Mouse (Mus musculus): ENCODE results near the gene Olfr1368.

Olfr1368 gene

GRCm38 (mm10) chr13:21145767-21146166 is at the start of gene Olfr1368:
Gene Olfr1368, minus strand, starts transcription at chr13:21145867.
- no peak for DNase-seq (ENCODE audit: extremely low read depth, low read depth)

GRCm38 (mm10) chr13:21185521-21185920 is 39.9 kb upstream of the Olfr1368 start:
- DNase-seq (ENCODE audit: extremely low read depth, low read depth) = no peak

GRCm38 (mm10) chr13:21183661-21184060 is 38.0 kb upstream of the Olfr1368 start:
- DNase-seq (ENCODE audit: extremely low read depth, low read depth) = no peak

- DNase-seq (ENCODE audit: extremely low read depth, low read depth) = no peak
Observed at GRCm38 (mm10) chr13:21183066-21183465, 37.4 kb upstream of the Olfr1368 start.

GRCm38 (mm10) chr13:21181996-21182395 is 36.3 kb upstream of the Olfr1368 start:
- no peak for DNase-seq (ENCODE audit: extremely low read depth, low read depth)

GRCm38 (mm10) chr13:21180551-21181530 is 35.2 kb upstream of the Olfr1368 start:
- no peak for DNase-seq (ENCODE audit: extremely low read depth, low read depth)

- DNase-seq (ENCODE audit: extremely low read depth, low read depth) = peak; percentile 87
Observed at GRCm38 (mm10) chr13:21179724-21180550, 34.3 kb upstream of the Olfr1368 start.

GRCm38 (mm10) chr13:21179367-21179723 is 33.7 kb upstream of the Olfr1368 start, which contains the start of gene Trim27:
Gene Trim27, plus strand, starts transcription at chr13:21179445.
- no peak for DNase-seq (ENCODE audit: extremely low read depth, low read depth)

GRCm38 (mm10) chr13:21178364-21178763 is 32.7 kb upstream of the Olfr1368 start:
- DNase-seq (ENCODE audit: extremely low read depth, low read depth) = no peak

- DNase-seq (ENCODE audit: extremely low read depth, low read depth) = no peak
Observed at GRCm38 (mm10) chr13:21177657-21178056, 32.0 kb upstream of the Olfr1368 start.

GRCm38 (mm10) chr13:21176733-21177132 is 31.1 kb upstream of the Olfr1368 start:
- no peak for DNase-seq (ENCODE audit: extremely low read depth, low read depth)

- peak; percentile 68 for DNase-seq (ENCODE audit: extremely low read depth, low read depth)
Observed at GRCm38 (mm10) chr13:21173072-21173471, 27.4 kb upstream of the Olfr1368 start.

GRCm38 (mm10) chr13:21172241-21173027 is 26.8 kb upstream of the Olfr1368 start:
- peak; percentile 89 for DNase-seq (ENCODE audit: extremely low read depth, low read depth)

- DNase-seq (ENCODE audit: extremely low read depth, low read depth) = peak; percentile 71
Observed at GRCm38 (mm10) chr13:21171600-21172150, 26.0 kb upstream of the Olfr1368 start.

GRCm38 (mm10) chr13:21171156-21171530 is 25.5 kb upstream of the Olfr1368 start:
- DNase-seq (ENCODE audit: extremely low read depth, low read depth) = no peak

GRCm38 (mm10) chr13:21170431-21171155 is 24.9 kb upstream of the Olfr1368 start:
- DNase-seq (ENCODE audit: extremely low read depth, low read depth) = no peak

- peak; percentile 86 for DNase-seq (ENCODE audit: extremely low read depth, low read depth)
Observed at GRCm38 (mm10) chr13:21169657-21170430, 24.2 kb upstream of the Olfr1368 start.

GRCm38 (mm10) chr13:21169121-21169656 is 23.5 kb upstream of the Olfr1368 start:
- no peak for DNase-seq (ENCODE audit: extremely low read depth, low read depth)

GRCm38 (mm10) chr13:21168371-21169011 is 22.8 kb upstream of the Olfr1368 start:
- DNase-seq (ENCODE audit: extremely low read depth, low read depth) = no peak

Data from MEL-GATA-1-ER (cell line).